24 mouse cellular contexts compared by ENCODE assay signal in the genomic region with DNA sequence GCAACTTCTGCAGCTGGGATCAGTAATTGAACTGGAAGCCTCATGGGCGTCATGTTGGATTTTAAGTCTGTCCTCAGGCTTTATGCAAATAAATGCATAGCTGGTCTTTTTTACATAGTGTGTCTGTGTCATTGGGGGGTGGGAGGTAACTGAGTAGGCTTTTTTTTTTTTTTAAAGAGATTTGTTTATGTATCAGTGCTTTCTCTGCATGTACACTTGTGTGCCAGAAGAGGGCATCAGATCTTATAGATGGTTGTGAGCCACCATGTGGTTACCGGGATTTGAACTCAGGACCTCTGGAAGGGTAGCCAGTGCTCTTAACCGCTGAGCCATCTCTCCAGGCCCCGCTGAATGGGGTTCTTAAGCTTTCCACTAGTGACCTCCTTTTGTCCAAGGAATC. TPM values are rescaled to one million over a fixed set of nuclear protein-coding genes. Genes with fewer than 3 reads are reported as not detected.
DNase-seq lines count a peak whose midpoint lies in the region; ATAC-seq and TF ChIP-seq lines count a peak whose summit lies in the region.
"Had no signal": no experiment of that assay in that cellular context is flagged by ENCODE, and none has a peak within 500 bp of the region (broad histone marks: within the 10 kb centered on the region; RNA-seq: fewer than 3 reads in every experiment).

No protein-coding gene starts in this region.

- TF ChIP-seq RAD21 in CH12.LX (IDR thresholded peaks at IDR 0.05; ENCODE audit: low read depth, low read length): no peak
- TF ChIP-seq RAD21 in MEL (IDR thresholded peaks at IDR 0.05; ENCODE audit: low read depth, low read length): no peak

- H3K4me2 ChIP-seq in hindbrain, postnatal 0 days (ENCODE audit: low read depth, low read length): no peak overlapping the region
- H3K4me2 ChIP-seq in hindbrain, embryonic 14.5 days (replicated peaks): no peak overlapping the region
- no peak overlapping the region for H3K4me2 ChIP-seq in liver, embryonic 14.5 days (ENCODE audit: low read depth)
- H3K4me2 ChIP-seq in liver, embryonic 12.5 days: no peak overlapping the region
- no peak overlapping the region for H3K4me2 ChIP-seq in CH12.LX (ENCODE audit: insufficient read depth, low read depth, poor library complexity, severe bottlenecking)
- H3K4me2 ChIP-seq: forebrain, embryonic 15.5 days; heart, embryonic 15.5 days; hindbrain, embryonic 12.5 days; limb, embryonic 12.5 days; lung, embryonic 15.5 days; midbrain, embryonic 13.5 days had no signal

- no peaks in the 10 kb centered on the region for H3K9me3 ChIP-seq in hindbrain, postnatal 0 days (ENCODE audit: low read length)
- H3K9me3 ChIP-seq in hindbrain, embryonic 14.5 days (ENCODE audit: control insufficient read depth, low read length): no peaks in the 10 kb centered on the region
- H3K9me3 ChIP-seq in liver, embryonic 14.5 days (ENCODE audit: control insufficient read depth, low read length): no peaks in the 10 kb centered on the region
- no peaks in the 10 kb centered on the region for H3K9me3 ChIP-seq in liver, embryonic 12.5 days (replicated peaks)
- no peaks in the 10 kb centered on the region for H3K9me3 ChIP-seq in CH12.LX (replicated peaks; ENCODE audit: low read length)
- H3K9me3 ChIP-seq in MEL (replicated peaks; ENCODE audit: insufficient read depth, low read length): no peaks in the 10 kb centered on the region
- H3K9me3 ChIP-seq: forebrain, embryonic 15.5 days; G1E; heart, embryonic 15.5 days; hindbrain, embryonic 12.5 days; limb, embryonic 12.5 days; lung, embryonic 15.5 days; megakaryocyte, embryonic 14.5 days; midbrain, embryonic 13.5 days had no signal

- DNase-seq in hindbrain, postnatal 0 days (ENCODE audit: low spot score): no peak
- no peak for DNase-seq in hindbrain, embryonic 14.5 days (ENCODE audit: low spot score)
- no peak for DNase-seq in liver, embryonic 14.5 days (ENCODE audit: low read depth in 3 of 3, low spot score in 3 of 3)
- DNase-seq in CH12.LX (ENCODE audit: extremely low read depth) (no peak), MEL (ENCODE audit: low read depth, low spot score) (peak; percentile 20)
- DNase-seq in testis, postnatal 14 days (ENCODE audit: low spot score): no peak
- DNase-seq: adrenal gland, postnatal 14 days; cerebellum, adult 11 months; cerebellum, adult 9-10 months; cerebellum, postnatal 36 days; heart, postnatal 36 days; kidney, adult 18-20 months; kidney, postnatal 4 days; lung, postnatal 4 days had no signal

- no peak overlapping the region for H3K9ac ChIP-seq in hindbrain, postnatal 0 days (replicated peaks; ENCODE audit: low read length)
- H3K9ac ChIP-seq in hindbrain, embryonic 14.5 days: no peak overlapping the region
- no peak overlapping the region for H3K9ac ChIP-seq in liver, embryonic 14.5 days (replicated peaks)
- no peak overlapping the region for H3K9ac ChIP-seq in liver, embryonic 12.5 days
- H3K9ac ChIP-seq in CH12.LX (ENCODE audit: insufficient read depth, low read depth) (no peak overlapping the region), MEL (ENCODE audit: control insufficient read depth, low read depth, low read length, poor library complexity, severe bottlenecking) (no peak overlapping the region)
- H3K9ac ChIP-seq: forebrain, embryonic 15.5 days; heart, embryonic 15.5 days; hindbrain, embryonic 12.5 days; limb, embryonic 12.5 days; lung, embryonic 15.5 days; midbrain, embryonic 13.5 days had no signal

- dilution Hi-C loops in CH12.LX (cut with MboI; ENCODE audit: extremely low pct_ligation_motif_present, extremely low pct_unique_long_range_greater_than_20kb, low sequenced_read_pairs): no loop called here

- WGBS in hindbrain, postnatal 0 days: 93% methylated on average over 4 of the region's 4 CpGs
- WGBS in hindbrain, embryonic 14.5 days: 95% methylated on average over 4 of the region's 4 CpGs
- WGBS in liver, embryonic 14.5 days (ENCODE audit: insufficient replicate concordance): 84% methylated on average over 4 of the region's 4 CpGs
- WGBS in liver, embryonic 12.5 days (ENCODE audit: insufficient replicate concordance): 86% methylated on average over 4 of the region's 4 CpGs

- H3K4me1 ChIP-seq in hindbrain, postnatal 0 days (ENCODE audit: insufficient read depth, low read length): no peaks in the 10 kb centered on the region
- H3K4me1 ChIP-seq in hindbrain, embryonic 14.5 days (replicated peaks; ENCODE audit: control insufficient read depth, insufficient read depth, low read length): no peaks in the 10 kb centered on the region
- H3K4me1 ChIP-seq in liver, embryonic 14.5 days (replicated peaks; ENCODE audit: control insufficient read depth in 2 of 2, insufficient read depth in 2 of 2, low read length in 1 of 2): no peaks in the 10 kb centered on the region
- H3K4me1 ChIP-seq in liver, embryonic 12.5 days: no peaks in the 10 kb centered on the region
- H3K4me1 ChIP-seq in CH12.LX (ENCODE audit: control insufficient read depth in 1 of 2, insufficient read depth in 2 of 2) (no peaks in the 10 kb centered on the region), MEL (ENCODE audit: control insufficient read depth in 1 of 2, insufficient read depth in 2 of 2, low read length in 2 of 2) (no peaks in the 10 kb centered on the region)
- H3K4me1 ChIP-seq: forebrain, embryonic 15.5 days; heart, embryonic 15.5 days; hindbrain, embryonic 12.5 days; limb, embryonic 12.5 days; lung, embryonic 15.5 days; midbrain, embryonic 13.5 days had no signal

- no peak for TF ChIP-seq EP300 in liver, embryonic 14.5 days (IDR thresholded peaks at IDR 0.05; ENCODE audit: low read depth)
- no peak for TF ChIP-seq EP300 in CH12.LX (IDR thresholded peaks at IDR 0.05; ENCODE audit: low read length)
- no peak for TF ChIP-seq EP300 in MEL (IDR thresholded peaks at IDR 0.05; ENCODE audit: low read depth in 1 of 2, low read length in 2 of 2)

- H3K36me3 ChIP-seq in hindbrain, postnatal 0 days (ENCODE audit: insufficient read depth, low read length): peaks cover 41% of the 10 kb centered on the region
- H3K36me3 ChIP-seq in hindbrain, embryonic 14.5 days (replicated peaks; ENCODE audit: control insufficient read depth, insufficient read depth): peaks cover 65% of the 10 kb centered on the region
- H3K36me3 ChIP-seq in liver, embryonic 14.5 days (replicated peaks; ENCODE audit: control insufficient read depth, insufficient read depth, low read depth): peaks cover 35% of the 10 kb centered on the region
- peaks cover 72% of the 10 kb centered on the region for H3K36me3 ChIP-seq in liver, embryonic 12.5 days
- H3K36me3 ChIP-seq in CH12.LX (replicated peaks in 1 of 2; ENCODE audit: control insufficient read depth in 1 of 2, insufficient read depth in 1 of 2, low read length in 1 of 2): peaks cover 45 to 77% of the 10 kb centered on the region in 2 experiments
- H3K36me3 ChIP-seq in MEL (ENCODE audit: control insufficient read depth in 1 of 2, insufficient read depth in 2 of 2, low read length in 2 of 2): peaks cover 6 to 23% of the 10 kb centered on the region in 2 experiments; a peak in 3 of 4 replicates

- no peak for TF ChIP-seq POLR2A in CH12.LX (IDR thresholded peaks at IDR 0.05; ENCODE audit: low read depth, low read length)
- TF ChIP-seq POLR2A in MEL (IDR thresholded peaks at IDR 0.05; ENCODE audit: control insufficient read depth in 1 of 2, insufficient read depth in 1 of 2, low read depth in 1 of 2, low read length in 2 of 2, poor library complexity in 1 of 2): no peak

- no peaks in the 10 kb centered on the region for H3K27me3 ChIP-seq in hindbrain, postnatal 0 days (ENCODE audit: insufficient read depth, low read length)
- H3K27me3 ChIP-seq in hindbrain, embryonic 14.5 days (ENCODE audit: control insufficient read depth, insufficient read depth, low read length): no peaks in the 10 kb centered on the region
- H3K27me3 ChIP-seq in liver, embryonic 14.5 days (ENCODE audit: control insufficient read depth, insufficient read depth, low read length): no peaks in the 10 kb centered on the region
- H3K27me3 ChIP-seq in liver, embryonic 12.5 days (replicated peaks): no peaks in the 10 kb centered on the region
- H3K27me3 ChIP-seq in CH12.LX (replicated peaks): no peaks in the 10 kb centered on the region
- no peaks in the 10 kb centered on the region for H3K27me3 ChIP-seq in MEL (ENCODE audit: control insufficient read depth in 1 of 2, insufficient read depth in 2 of 2, low read length in 2 of 2)
- H3K27me3 ChIP-seq: forebrain, embryonic 15.5 days; heart, embryonic 15.5 days; hindbrain, embryonic 12.5 days; limb, embryonic 12.5 days; lung, embryonic 15.5 days; megakaryocyte, embryonic 14.5 days; midbrain, embryonic 13.5 days; Patski had no signal

- ATAC-seq in hindbrain, postnatal 0 days: no peak
- no peak for ATAC-seq in hindbrain, embryonic 14.5 days (ENCODE audit: low FRiP score)
- ATAC-seq in liver, embryonic 14.5 days (ENCODE audit: insufficient read depth): no peak
- ATAC-seq in liver, embryonic 12.5 days: no peak
- ATAC-seq: forebrain, embryonic 15.5 days; midbrain, embryonic 13.5 days; Patski had no signal

- no peak overlapping the region for H3K4me3 ChIP-seq in hindbrain, postnatal 0 days (ENCODE audit: low read length)
- no peak overlapping the region for H3K4me3 ChIP-seq in hindbrain, embryonic 14.5 days (replicated peaks; ENCODE audit: low read length)
- H3K4me3 ChIP-seq in liver, embryonic 14.5 days (ENCODE audit: insufficient read depth in 1 of 2, low read depth in 2 of 2, low read length in 2 of 2): no peak overlapping the region
- H3K4me3 ChIP-seq in liver, embryonic 12.5 days: no peak overlapping the region
- no peak overlapping the region for H3K4me3 ChIP-seq in CH12.LX (replicated peaks in 1 of 3; ENCODE audit: low read depth in 2 of 3, low read length in 2 of 3, poor library complexity in 1 of 3)
- H3K4me3 ChIP-seq in MEL (ENCODE audit: control insufficient read depth in 1 of 2, insufficient read depth in 1 of 2, low read depth in 2 of 2, low read length in 2 of 2): no peak overlapping the region
- H3K4me3 ChIP-seq: forebrain, embryonic 15.5 days; heart, embryonic 15.5 days; hindbrain, embryonic 12.5 days; limb, embryonic 12.5 days; lung, embryonic 15.5 days; megakaryocyte, embryonic 14.5 days; midbrain, embryonic 13.5 days had no signal

- 0 out of 2 replicates have a peak, but pooled peaks have one; percentile 16 for TF ChIP-seq CTCF in hindbrain, postnatal 0 days (IDR thresholded peaks at IDR 0.05; ENCODE audit: low read depth)
- 0 out of 2 replicates have a peak, but pooled peaks have one; percentile 7 for TF ChIP-seq CTCF in liver, embryonic 14.5 days (IDR thresholded peaks at IDR 0.05; ENCODE audit: low read depth)
- TF ChIP-seq CTCF in CH12.LX (conservative IDR thresholded peaks at IDR 0.05 in 1 of 2, IDR thresholded peaks at IDR 0.05 in 1 of 2; ENCODE audit: low read depth in 2 of 2, low read length in 2 of 2): peak in 1 of 2 experiments; percentile 10; a peak in 2 of 4 replicates
- peak in 2 of 3 experiments; percentile 6 to 26; a peak in 2 of 6 replicates for TF ChIP-seq CTCF in MEL (IDR thresholded peaks at IDR 0.05 in 2 of 3, conservative IDR thresholded peaks at IDR 0.05 in 1 of 3; ENCODE audit: control insufficient read depth in 1 of 3, insufficient read depth in 1 of 3, low read depth in 2 of 3, low read length in 3 of 3, poor library complexity in 1 of 3, severe bottlenecking in 1 of 3)

- H3K27ac ChIP-seq in hindbrain, postnatal 0 days: no peak overlapping the region
- H3K27ac ChIP-seq in hindbrain, embryonic 14.5 days: no peak overlapping the region
- no peak overlapping the region for H3K27ac ChIP-seq in liver, embryonic 14.5 days
- H3K27ac ChIP-seq in liver, embryonic 12.5 days: no peak overlapping the region
- H3K27ac ChIP-seq in CH12.LX (ENCODE audit: insufficient read depth, low read depth) (no peak overlapping the region), MEL (ENCODE audit: control insufficient read depth, low read depth, low read length) (no peak overlapping the region)
- H3K27ac ChIP-seq: forebrain, embryonic 15.5 days; heart, embryonic 15.5 days; hindbrain, embryonic 12.5 days; limb, embryonic 12.5 days; lung, embryonic 15.5 days; midbrain, embryonic 13.5 days had no signal

- in situ Hi-C loops in CH12.LX (cut with MboI; ENCODE audit: low pct_ligation_motif_present, low pct_unique_long_range_greater_than_20kb, low sequenced_read_pairs): no loop called here

- H3K79me2 ChIP-seq in CH12.LX (replicated peaks; ENCODE audit: control insufficient read depth, extremely low read depth, insufficient read depth, poor library complexity, severe bottlenecking): no peaks in the 10 kb centered on the region
- no peaks in the 10 kb centered on the region for H3K79me2 ChIP-seq in MEL (ENCODE audit: control insufficient read depth, insufficient read depth, low read length, poor library complexity)

RNA-seq across cellular contexts. Expression of a gene that starts 24.3 kb away (rescaled TPM):
- total RNA-seq in hindbrain, postnatal 0 days (2014; rRNA removed): 11.3 and 12.0 TPM in 2 replicates
- 12.5 and 13.5 TPM in 2 replicates for polyA plus RNA-seq in hindbrain, postnatal 0 days (2015; fragmentation: Nextera tagmentation; extraction: Ambion mirVana)
- polyA plus RNA-seq in hindbrain, embryonic 14.5 days (2014; fragmentation: Nextera tagmentation; extraction: Ambion mirVana): 11.1 and 11.9 TPM in 2 replicates
- polyA plus RNA-seq in liver, embryonic 14.5 days (2012; rRNA removed): 1.9 and 3.1 TPM in 2 replicates
- polyA plus RNA-seq in liver, embryonic 14.5 days (2014; fragmentation: Nextera tagmentation; extraction: Ambion mirVana): 4.6 and 5.3 TPM in 2 replicates
- polyA plus RNA-seq in liver, embryonic 12.5 days (2016; fragmentation: Nextera tagmentation; extraction: Ambion mirVana): 11.3 and 12.1 TPM in 2 replicates
- 14.8 and 17.5 TPM in 2 replicates for total RNA-seq in CH12.LX (2012; rRNA removed)
- 31.7 and 32.1 TPM in 2 replicates for total RNA-seq in CH12.LX (2014; rRNA removed)
- 24.6 and 28.4 TPM in 2 replicates for polyA plus RNA-seq in CH12.LX (2012; ENCODE audit: insufficient read length, low read depth)
- 15.4 and 20.6 TPM in 2 replicates for total RNA-seq in MEL (2012; rRNA removed)
- 10 to 100 TPM; 21.6 to 36.5 TPM for polyA plus RNA-seq in MEL (2012; ENCODE audit: insufficient read depth in 1 of 2, insufficient read length in 2 of 2, low read depth in 1 of 2, low replicate concordance in 2 of 2, missing spikeins in 1 of 2)

RNA-seq across cellular contexts. Expression of a gene that starts 24.4 kb away (rescaled TPM):
- total RNA-seq in hindbrain, postnatal 0 days (2014; rRNA removed): 11.1 and 14.2 TPM in 2 replicates
- 7.1 and 8.1 TPM in 2 replicates for polyA plus RNA-seq in hindbrain, postnatal 0 days (2015; fragmentation: Nextera tagmentation; extraction: Ambion mirVana)
- polyA plus RNA-seq in hindbrain, embryonic 14.5 days (2014; fragmentation: Nextera tagmentation; extraction: Ambion mirVana): 13.4 and 14.0 TPM in 2 replicates
- polyA plus RNA-seq in liver, embryonic 14.5 days (2012; rRNA removed): 2.7 and 3.9 TPM in 2 replicates
- polyA plus RNA-seq in liver, embryonic 14.5 days (2014; fragmentation: Nextera tagmentation; extraction: Ambion mirVana): 5.2 and 6.3 TPM in 2 replicates
- polyA plus RNA-seq in liver, embryonic 12.5 days (2016; fragmentation: Nextera tagmentation; extraction: Ambion mirVana): 9.8 and 10.3 TPM in 2 replicates
- total RNA-seq in CH12.LX (2012; rRNA removed): 12.9 and 13.5 TPM in 2 replicates
- total RNA-seq in CH12.LX (2014; rRNA removed): 25.2 and 26.1 TPM in 2 replicates
- 18.9 and 20.2 TPM in 2 replicates for polyA plus RNA-seq in CH12.LX (2012; ENCODE audit: insufficient read length, low read depth)
- total RNA-seq in MEL (2012; rRNA removed): 16.3 and 18.9 TPM in 2 replicates
- 10 to 100 TPM in 1 of 2 experiments, not detected in 1; 18.3 TPM for polyA plus RNA-seq in MEL (2012; ENCODE audit: insufficient read depth in 1 of 2, insufficient read length in 2 of 2, low read depth in 1 of 2, low replicate concordance in 2 of 2, missing spikeins in 1 of 2)
